Mouse (Mus musculus) hindbrain, embryonic 10.5 days (tissue): ENCODE measurements around the gene Ets2. TPM values are rescaled to one million over a fixed set of nuclear protein-coding genes. Genes with fewer than 3 reads are reported as not detected.

Source experiments
- DNase-seq: peaks from one replicate; pipeline ENCODE4 v3.0.0-alpha.2; 2017; ENCODE audit warnings: low spot score
- H3K27ac ChIP-seq: fragments of 300-500 bp; sonication (generic); 2 replicates; pipeline ENCODE4 v1.5.1; 2016; ENCODE audit warnings: mild to moderate bottlenecking, moderate library complexity
- H3K27me3 ChIP-seq: fragments of 300-500 bp; sonication (generic); 2 replicates; pipeline ENCODE4 v1.6.1; 2016; ENCODE audit warnings: mild to moderate bottlenecking; ENCODE audit not compliant: poor library complexity, insufficient read depth, severe bottlenecking
- H3K36me3 ChIP-seq: fragments of 300-500 bp; sonication (generic); 2 replicates; pipeline ENCODE4 v1.6.1; 2016; ENCODE audit warnings: mild to moderate bottlenecking, moderate library complexity
- H3K4me1 ChIP-seq: fragments of 300-500 bp; sonication (generic); replicated peaks from 2 replicates; pipeline ENCODE4 v1.6.1; 2016; ENCODE audit warnings: mild to moderate bottlenecking
- H3K4me3 ChIP-seq: fragments of 300-500 bp; sonication (generic); 2 replicates; pipeline ENCODE4 v1.5.1; 2016; ENCODE audit warnings: mild to moderate bottlenecking, moderate library complexity
- H3K9me3 ChIP-seq: fragments of 300-500 bp; sonication (generic); 2 replicates; pipeline ENCODE4 v1.6.1; 2016; ENCODE audit warnings: mild to moderate bottlenecking, moderate library complexity
- WGBS: fragments of 180-500 bp; shearing (Covaris S2); methylation state at CpG from one replicate; pipeline ENCODE4 v1.1.7; 2016; 5-methylcytosine and 5-hydroxymethylcytosine counted together
- polyA plus RNA-seq: library from polyadenylated mRNA; unstranded; fragments of >200 nt; fragmentation: Nextera tagmentation; extraction: Ambion mirVana; gene quantifications from 2 replicates; pipeline ENCODE4 v1.2.1, GENCODE M21; 2016

The Ets2 gene
- polyA plus RNA-seq, result 19.6 and 23.9 TPM in 2 replicates

- Histone ChIP-seq H3K27ac (peak within 1 kb of the TSS; percentile 96), H3K27me3 (no peaks in the 10 kb centered on the region), H3K4me1 (peaks cover 31% of the 10 kb centered on the region), H3K4me3 (peak within 1 kb of the TSS; percentile 82), H3K9me3 (no peaks in the 10 kb centered on the region), H3K36me3 (peaks cover 7% of the 10 kb centered on the region)
- WGBS, result under 1% methylated on average over 64 of the region's 64 CpGs
- peak; percentile 89 for DNase-seq
These were observed at the start of gene Ets2 for GRCm38 (mm10) chr16:95701802-95702561. Gene Ets2, plus strand, starts transcription at chr16:95702075.

DNA sequence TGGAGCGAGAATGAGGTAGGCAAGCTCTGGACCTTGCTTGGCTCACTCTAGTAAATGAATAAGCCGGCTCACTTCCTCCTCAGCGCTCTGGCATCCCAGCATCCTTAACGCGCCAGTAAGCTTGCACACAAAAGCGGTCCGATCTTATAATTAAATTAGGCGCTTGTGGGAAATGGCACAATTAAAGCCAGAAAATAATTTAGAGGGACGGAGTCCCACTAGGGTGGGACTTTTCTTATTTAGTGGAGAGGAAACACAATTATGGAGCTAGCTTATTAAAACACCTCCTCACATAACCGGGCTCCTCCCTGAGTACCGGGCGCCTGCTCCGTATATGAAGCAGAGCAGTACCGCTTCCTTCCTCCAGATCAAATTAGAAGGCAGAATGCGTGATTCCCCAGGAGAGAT, 47.7 kb upstream of the Ets2 start:
- Histone ChIP-seq H3K4me3 (no peak overlapping the region), H3K27ac (no peak overlapping the region), H3K9me3 (peaks cover 9% of the 10 kb centered on the region; the same call in 1 of the 2 replicates), H3K36me3 (no peaks in the 10 kb centered on the region), H3K4me1 (no peaks in the 10 kb centered on the region), H3K27me3 (no peaks in the 10 kb centered on the region)
- 92% methylated on average over 15 of the region's 15 CpGs for WGBS
- DNase-seq, result no peak

DNA sequence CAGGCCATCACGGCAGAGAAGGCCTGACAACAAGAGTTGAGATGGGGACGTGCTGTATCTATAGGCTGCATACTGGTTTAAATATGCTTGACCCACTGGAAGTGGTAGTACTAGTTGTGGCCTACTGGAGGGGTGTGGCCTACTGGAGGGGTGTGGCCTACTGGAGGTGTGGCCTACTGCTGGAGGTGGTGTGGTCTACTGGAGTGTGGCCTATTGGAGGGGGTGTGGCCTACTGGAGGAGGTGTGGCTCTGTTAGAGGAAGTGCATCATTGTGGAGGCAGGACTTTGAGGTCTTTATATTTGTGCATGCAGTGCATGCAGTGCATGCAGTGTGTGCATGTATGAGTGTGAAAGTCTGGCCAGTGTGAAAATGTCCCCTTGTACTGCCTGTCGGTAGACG, 45.3 kb upstream of the Ets2 start:
- Histone ChIP-seq H3K27me3 (no peaks in the 10 kb centered on the region), H3K4me3 (no peak overlapping the region), H3K27ac (no peak overlapping the region), H3K9me3 (peaks cover 9% of the 10 kb centered on the region; the same call in 1 of the 2 replicates), H3K36me3 (no peaks in the 10 kb centered on the region), H3K4me1 (0 out of 2 replicates have a peak, but pooled peaks cover 5% of the 10 kb centered on the region)
- 94% methylated on average over 4 of the region's 4 CpGs for WGBS
- no peak for DNase-seq

- no peak overlapping the region for H3K4me3 ChIP-seq
- H3K27ac ChIP-seq, result no peak overlapping the region
- H3K36me3 ChIP-seq, result no peaks in the 10 kb centered on the region
- H3K4me1 ChIP-seq, result 0 out of 2 replicates have a peak, but pooled peaks cover 5% of the 10 kb centered on the region
- peaks cover 9% of the 10 kb centered on the region; the same call in 1 of the 2 replicates for H3K9me3 ChIP-seq
- WGBS, result 95% methylated on average over 5 of the region's 5 CpGs
- no peak for DNase-seq
- no peaks in the 10 kb centered on the region for H3K27me3 ChIP-seq
These were observed 44.7 kb upstream of the Ets2 start for GRCm38 (mm10) chr16:95657187-95657586.

- H3K4me1 ChIP-seq, result 0 out of 2 replicates have a peak, but pooled peaks cover 5% of the 10 kb centered on the region
- WGBS, result 95% methylated on average over 5 of the region's 5 CpGs
- H3K27ac ChIP-seq, result no peak overlapping the region
- H3K36me3 ChIP-seq, result no peaks in the 10 kb centered on the region
- no peak overlapping the region for H3K4me3 ChIP-seq
- peaks cover 9% of the 10 kb centered on the region; the same call in 1 of the 2 replicates for H3K9me3 ChIP-seq
- DNase-seq, result no peak
- H3K27me3 ChIP-seq, result no peaks in the 10 kb centered on the region
These were observed 44.1 kb upstream of the Ets2 start for GRCm38 (mm10) chr16:95657756-95658155.

DNA sequence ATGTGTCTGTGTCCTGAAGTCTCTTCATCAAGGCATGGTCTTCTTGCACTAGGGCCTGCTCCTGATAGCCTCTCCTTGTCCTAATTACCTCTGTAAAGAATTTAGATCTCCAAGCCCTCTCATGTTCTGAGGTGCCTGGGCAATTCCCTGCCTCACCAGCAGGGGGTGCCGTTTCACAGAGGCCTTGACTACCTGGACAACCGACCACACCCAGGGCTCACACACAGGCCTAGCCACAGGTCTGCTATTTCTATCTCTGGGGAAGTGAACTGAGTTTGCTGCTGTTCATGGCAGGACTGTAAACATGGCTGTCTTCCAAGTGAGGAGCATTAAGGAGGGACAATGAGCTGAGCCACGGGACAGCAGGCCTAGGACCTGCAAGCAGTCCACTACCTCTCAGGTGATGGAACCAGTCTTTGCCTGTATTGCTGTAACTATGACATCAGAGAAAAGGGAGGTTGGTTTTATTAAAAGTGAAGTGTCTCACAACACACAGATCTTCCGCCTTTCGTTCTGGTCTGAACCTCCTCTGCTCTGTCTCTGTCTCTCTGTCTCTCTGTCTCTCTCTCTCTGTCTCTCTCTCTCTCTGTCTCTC, 42.9 kb upstream of the Ets2 start:
- 68% methylated on average over 5 of the region's 5 CpGs for WGBS
- Histone ChIP-seq H3K27me3 (no peaks in the 10 kb centered on the region), H3K27ac (no peak overlapping the region), H3K4me1 (0 out of 2 replicates have a peak, but pooled peaks cover 5% of the 10 kb centered on the region), H3K36me3 (no peaks in the 10 kb centered on the region), H3K9me3 (peaks cover 9% of the 10 kb centered on the region; the same call in 1 of the 2 replicates), H3K4me3 (no peak overlapping the region)
- DNase-seq, result peak; percentile 28

GRCm38 (mm10) chr16:95659461-95659860, 42.4 kb upstream of the Ets2 start:
- Histone ChIP-seq H3K36me3 (no peaks in the 10 kb centered on the region), H3K27me3 (no peaks in the 10 kb centered on the region), H3K4me1 (peaks cover 9% of the 10 kb centered on the region; the same call in 1 of the 2 replicates), H3K9me3 (peaks cover 9% of the 10 kb centered on the region; the same call in 1 of the 2 replicates), H3K27ac (no peak overlapping the region), H3K4me3 (no peak overlapping the region)
- no peak for DNase-seq
- 86% methylated on average over 19 of the region's 19 CpGs for WGBS

- 87% methylated on average over 5 of the region's 5 CpGs for WGBS
- no peaks in the 10 kb centered on the region for H3K27me3 ChIP-seq
- H3K36me3 ChIP-seq, result no peaks in the 10 kb centered on the region
- no peak for DNase-seq
- peaks cover 18% of the 10 kb centered on the region; the same call in 1 of the 2 replicates for H3K4me1 ChIP-seq
- H3K9me3 ChIP-seq, result peaks cover 9% of the 10 kb centered on the region; the same call in 1 of the 2 replicates
- no peak overlapping the region for H3K4me3 ChIP-seq
- no peak overlapping the region for H3K27ac ChIP-seq
These were observed 41.0 kb upstream of the Ets2 start for GRCm38 (mm10) chr16:95660909-95661308.

DNA sequence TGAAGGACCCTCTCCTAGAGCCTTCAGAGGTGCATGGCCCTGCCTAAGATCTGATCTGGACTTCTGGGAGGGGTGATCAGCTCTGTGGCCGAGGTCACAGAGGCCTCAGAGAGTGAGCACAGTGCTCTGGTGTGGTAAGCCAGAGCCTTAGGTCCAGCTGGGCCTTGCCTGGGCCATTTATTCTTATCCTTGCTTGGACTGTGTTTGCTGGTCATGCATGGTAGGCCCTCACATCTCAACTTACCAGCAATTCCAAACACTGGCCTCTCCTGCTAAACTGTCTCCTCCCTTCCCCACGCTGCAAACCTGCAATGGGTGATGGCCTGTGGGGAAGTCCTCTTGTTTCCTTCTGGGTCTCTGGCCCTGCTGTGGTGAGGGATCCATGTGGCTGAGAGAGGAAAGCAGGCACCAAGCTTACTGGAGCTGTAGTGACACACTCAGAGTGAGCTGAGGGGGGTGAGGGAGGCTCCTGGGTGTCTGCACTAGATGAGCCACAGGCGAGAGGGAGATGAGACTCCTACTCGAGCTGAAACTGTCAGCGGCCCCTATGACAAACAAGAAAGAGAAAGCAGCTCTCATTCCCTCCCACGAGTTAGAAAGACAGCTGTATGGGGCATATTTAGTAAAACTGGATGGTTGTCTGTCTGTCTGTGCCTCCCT, 36.3 kb upstream of the Ets2 start:
- no peak for DNase-seq
- H3K4me3 ChIP-seq, result no peak overlapping the region
- H3K9me3 ChIP-seq, result no peaks in the 10 kb centered on the region
- H3K27ac ChIP-seq, result peak overlapping the region; percentile 66; the same call in 1 of the 2 replicates
- 68% methylated on average over 6 of the region's 6 CpGs for WGBS
- no peaks in the 10 kb centered on the region for H3K27me3 ChIP-seq
- peaks cover 25% of the 10 kb centered on the region; the same call in 1 of the 2 replicates for H3K4me1 ChIP-seq
- no peaks in the 10 kb centered on the region for H3K36me3 ChIP-seq

DNA sequence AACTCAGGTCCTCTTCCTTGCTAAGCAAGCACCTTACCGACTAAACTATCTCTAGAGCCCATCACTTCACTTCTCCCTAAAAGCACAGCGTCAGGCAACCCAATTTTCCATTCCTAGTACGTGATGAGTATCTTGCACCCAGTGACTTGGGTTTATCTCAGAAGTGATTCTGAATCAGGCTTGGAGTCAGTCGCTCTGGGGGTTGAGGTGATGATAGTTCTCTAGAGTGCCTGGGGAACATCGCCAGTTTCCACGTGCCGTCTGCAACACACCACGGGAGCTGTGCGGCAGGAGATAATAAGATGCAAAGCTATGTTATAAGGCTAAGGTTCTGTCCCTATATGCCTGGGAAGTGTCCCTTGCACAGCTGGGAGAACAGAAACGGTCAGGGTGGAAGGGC, 35.6 kb upstream of the Ets2 start:
- Histone ChIP-seq H3K4me1 (peaks cover 20% of the 10 kb centered on the region; the same call in 1 of the 2 replicates), H3K9me3 (no peaks in the 10 kb centered on the region)
- WGBS, result 92% methylated on average over 10 of the region's 10 CpGs

DNA sequence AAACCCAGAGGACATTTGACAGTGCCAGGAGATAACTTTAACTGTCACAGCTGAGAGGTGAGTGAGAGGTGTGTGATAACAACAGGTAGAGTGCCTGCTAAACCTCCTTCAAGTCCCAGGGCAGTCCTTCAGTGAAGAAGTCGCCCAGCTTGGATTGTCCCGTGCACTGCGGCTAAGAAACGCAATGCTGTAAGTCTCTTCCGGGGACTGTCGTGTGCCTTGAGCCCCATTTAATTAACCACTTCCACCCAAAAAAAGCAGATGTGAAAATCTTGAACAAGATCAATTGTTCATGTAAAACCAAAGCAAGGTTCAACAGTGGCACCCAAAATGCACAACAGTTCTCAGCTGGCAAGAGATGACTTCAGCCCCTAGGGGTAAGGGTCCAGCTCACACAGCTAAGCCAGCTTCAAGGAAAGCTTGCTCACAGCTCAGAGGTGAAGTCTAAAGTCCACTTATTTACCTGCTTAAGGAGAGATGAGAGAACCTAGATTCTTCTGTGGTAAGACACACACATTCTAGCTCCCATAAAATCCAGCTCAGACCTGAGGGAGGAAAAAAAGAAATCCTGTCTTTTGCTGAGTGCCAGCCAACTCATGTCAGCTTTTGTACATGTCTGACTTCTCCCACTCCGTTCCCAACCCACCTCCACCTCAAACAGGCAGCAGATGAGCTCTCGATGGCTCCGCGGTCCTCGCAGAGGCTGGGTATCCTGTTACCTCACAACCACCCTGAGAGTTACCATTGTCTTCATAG, 34.3 kb upstream of the Ets2 start:
- Histone ChIP-seq H3K27me3 (no peaks in the 10 kb centered on the region), H3K36me3 (no peaks in the 10 kb centered on the region), H3K4me1 (peaks cover 20% of the 10 kb centered on the region; the same call in 1 of the 2 replicates), H3K4me3 (no peak overlapping the region), H3K9me3 (no peaks in the 10 kb centered on the region), H3K27ac (no peak overlapping the region)
- WGBS, result 65% methylated on average over 11 of the region's 11 CpGs
- no peak for DNase-seq

More for the DNA sequence above, 35.6 kb upstream of the Ets2 start:
- H3K36me3 ChIP-seq, result no peaks in the 10 kb centered on the region
- H3K27me3 ChIP-seq, result no peaks in the 10 kb centered on the region
- H3K4me3 ChIP-seq, result no peak overlapping the region
- no peak for DNase-seq
- no peak overlapping the region for H3K27ac ChIP-seq
